Mouse (Mus musculus) embryonic facial prominence, embryonic 11.5 days (tissue): ENCODE results near the gene Slc17a7. TPM values are rescaled to one million over a fixed set of nuclear protein-coding genes. Genes with fewer than 3 reads are reported as not detected.
"Not testable (repeated sequence)": the region's sequence is repeated elsewhere in the genome, so short reads cannot be mapped to it uniquely, and the experiment has no call there.

ENCODE experiments used
- ATAC-seq: fragments of 200-750 bp; cut with Nextera tagmentation; replicated peaks from 2 replicates; pipeline ENCODE4 v1.8.0; 2017; ENCODE audit warnings: low read depth; ENCODE audit not compliant: insufficient number of reproducible peaks, low FRiP score, low TSS enrichment
- DNase-seq: peaks from one replicate; pipeline ENCODE4 v3.0.0-alpha.2; 2015; ENCODE audit warnings: low spot score
- H3K27ac ChIP-seq: fragments of 300-500 bp; sonication (generic); replicated peaks from 2 replicates; pipeline ENCODE4 v1.5.1; 2014; ENCODE audit warnings: mild to moderate bottlenecking, low read depth, low read length, control low read depth
- H3K27me3 ChIP-seq: fragments of 300-500 bp; sonication (generic); 2 replicates; pipeline ENCODE4 v1.6.1; 2014; ENCODE audit warnings: mild to moderate bottlenecking, low read length, moderate library complexity, mixed read lengths; ENCODE audit not compliant: control insufficient read depth, insufficient read depth
- H3K36me3 ChIP-seq: fragments of 300-500 bp; sonication (generic); replicated peaks from 2 replicates; pipeline ENCODE4 v1.6.1; 2014; ENCODE audit warnings: low read depth, mild to moderate bottlenecking, low read length, moderate library complexity, mixed read lengths; ENCODE audit not compliant: control insufficient read depth, insufficient read depth
- H3K4me1 ChIP-seq: fragments of 300-500 bp; sonication (generic); 2 replicates; pipeline ENCODE4 v1.6.1; 2014; ENCODE audit warnings: low read length, mixed read lengths; ENCODE audit not compliant: control insufficient read depth, insufficient read depth
- H3K4me2 ChIP-seq: fragments of 300-500 bp; sonication (generic); 2 replicates; pipeline ENCODE4 v1.6.1; 2014; ENCODE audit warnings: low read depth, mild to moderate bottlenecking, control low read depth, low read length, moderate library complexity
- H3K4me3 ChIP-seq: fragments of 300-500 bp; sonication (generic); 2 replicates; pipeline ENCODE4 v1.5.1; 2014; ENCODE audit warnings: low read depth, low read length, control low read depth
- H3K9ac ChIP-seq: fragments of 300-500 bp; sonication (generic); replicated peaks from 2 replicates; pipeline ENCODE4 v1.6.1; 2014; ENCODE audit warnings: mild to moderate bottlenecking, control low read depth, low read length
- H3K9me3 ChIP-seq: fragments of 300-500 bp; sonication (generic); replicated peaks from 2 replicates; pipeline ENCODE4 v1.6.1; 2016; ENCODE audit warnings: mild to moderate bottlenecking, low read length, inconsistent platforms, mixed read lengths; ENCODE audit not compliant: control insufficient read depth
- WGBS: fragments of 180-500 bp; shearing (Covaris S2); extraction: QIAGEN DNeasy Blood & Tissue Kit; methylation state at CpG from one replicate; pipeline ENCODE4 v1.1.7; 2014; 5-methylcytosine and 5-hydroxymethylcytosine counted together
- polyA plus RNA-seq: library from polyadenylated mRNA; unstranded; fragments of >200 nt; fragmentation: Nextera tagmentation; extraction: Ambion mirVana; gene quantifications from 2 replicates; pipeline ENCODE4 v1.2.1, GENCODE M21; 2014

Slc17a7 gene
- polyA plus RNA-seq, 1 experiment from 2014 or later = 1.1 TPM

DNA sequence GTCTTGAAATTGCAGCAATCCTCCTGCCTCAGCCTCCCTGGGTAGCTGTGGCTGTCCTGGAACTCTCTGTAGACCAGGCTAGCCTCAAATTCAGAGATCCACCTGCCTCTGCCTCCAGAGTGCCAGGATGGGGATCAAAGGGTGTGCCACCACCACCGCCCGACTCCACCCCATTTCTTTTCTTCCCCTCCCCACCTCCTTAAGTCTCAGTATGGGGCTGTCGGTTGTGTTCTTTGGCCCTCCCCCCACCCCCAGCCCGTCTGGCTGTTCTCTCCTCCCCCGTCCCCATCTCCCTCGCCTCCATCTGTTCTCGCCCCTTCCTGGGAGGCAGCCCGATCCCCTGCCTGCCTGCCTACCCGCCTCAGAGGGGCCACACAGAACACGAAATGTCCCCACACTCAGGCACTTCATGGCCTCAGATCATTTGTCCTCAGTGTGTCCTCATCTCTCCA lies 3.2 kb downstream of the Slc17a7 start:
- Histone ChIP-seq H3K4me2 (no peak overlapping the region), H3K9ac (no peak overlapping the region), H3K27me3 (peaks cover 72% of the 10 kb centered on the region), H3K36me3 (no peaks in the 10 kb centered on the region), H3K9me3 (peaks cover 15% of the 10 kb centered on the region), H3K4me3 (no peak overlapping the region), H3K27ac (no peak overlapping the region), H3K4me1 (peaks cover 4% of the 10 kb centered on the region; the same call in 1 of the 2 replicates)
- DNase-seq (no peak), ATAC-seq (no peak)
- 39% methylated on average over 9 of the region's 10 CpGs for WGBS

GRCm38 (mm10) chr7:45167761-45168445 lies 4.2 kb downstream of the Slc17a7 start:
- no peak for DNase-seq
- no peak overlapping the region for H3K4me3 ChIP-seq
- no peak overlapping the region for H3K4me2 ChIP-seq
- H3K9ac ChIP-seq = no peak overlapping the region
- no peaks in the 10 kb centered on the region; the same call in 1 of the 2 replicates for H3K4me1 ChIP-seq
- WGBS = 2% methylated on average over 19 of the region's 19 CpGs
- H3K27me3 ChIP-seq = peaks cover 71% of the 10 kb centered on the region
- H3K9me3 ChIP-seq = peaks cover 15% of the 10 kb centered on the region
- H3K27ac ChIP-seq = no peak overlapping the region
- no peaks in the 10 kb centered on the region for H3K36me3 ChIP-seq
- ATAC-seq = no peak

DNA sequence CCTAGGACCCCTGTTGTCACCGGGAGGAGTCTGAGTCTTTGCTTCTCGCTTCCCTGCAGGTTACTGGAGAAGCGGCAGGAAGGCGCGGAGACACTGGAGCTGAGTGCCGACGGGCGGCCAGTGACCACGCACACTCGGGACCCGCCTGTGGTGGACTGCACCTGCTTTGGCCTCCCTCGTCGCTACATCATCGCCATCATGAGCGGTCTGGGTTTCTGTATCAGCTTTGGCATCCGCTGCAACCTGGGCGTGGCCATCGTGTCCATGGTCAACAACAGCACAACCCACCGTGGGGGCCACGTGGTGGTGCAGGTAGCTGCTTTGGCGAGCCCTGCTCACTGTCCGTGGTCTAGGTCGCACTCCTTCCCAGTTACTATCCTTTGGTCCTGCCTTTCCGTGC lies 4.9 kb downstream of the Slc17a7 start:
- H3K9ac ChIP-seq = no peak overlapping the region
- H3K36me3 ChIP-seq = no peaks in the 10 kb centered on the region
- H3K4me3 ChIP-seq = no peak overlapping the region
- no peaks in the 10 kb centered on the region; the same call in 1 of the 2 replicates for H3K4me1 ChIP-seq
- WGBS = 4% methylated on average over 24 of the region's 24 CpGs
- H3K27ac ChIP-seq = no peak overlapping the region
- peaks cover 15% of the 10 kb centered on the region for H3K9me3 ChIP-seq
- DNase-seq = no peak
- no peak for ATAC-seq
- peaks cover 65% of the 10 kb centered on the region for H3K27me3 ChIP-seq
- H3K4me2 ChIP-seq = no peak overlapping the region

- Histone ChIP-seq H3K27me3 (peaks cover 61% of the 10 kb centered on the region), H3K9ac (no peak overlapping the region), H3K9me3 (peaks cover 15% of the 10 kb centered on the region), H3K27ac (no peak overlapping the region), H3K36me3 (no peaks in the 10 kb centered on the region), H3K4me1 (no peaks in the 10 kb centered on the region), H3K4me2 (no peak overlapping the region), H3K4me3 (no peak overlapping the region)
- 91% methylated on average over 3 of the region's 3 CpGs for WGBS
- DNase-seq = no peak
- ATAC-seq = no peak
Measured at GRCm38 (mm10) chr7:45169495-45169894, 5.7 kb downstream of the Slc17a7 start.

- DNase-seq = no peak
- Histone ChIP-seq H3K4me3 (no peak overlapping the region), H3K36me3 (no peaks in the 10 kb centered on the region), H3K27me3 (peaks cover 63% of the 10 kb centered on the region), H3K9ac (no peak overlapping the region), H3K4me1 (no peaks in the 10 kb centered on the region; the same call in 1 of the 2 replicates), H3K9me3 (peaks cover 15% of the 10 kb centered on the region), H3K27ac (no peak overlapping the region), H3K4me2 (no peak overlapping the region)
- 60% methylated on average over 7 of the region's 7 CpGs for WGBS
- ATAC-seq = no peak
Measured at GRCm38 (mm10) chr7:45172974-45173373, 9.2 kb downstream of the Slc17a7 start.

GRCm38 (mm10) chr7:45173772-45174171 lies 10.0 kb downstream of the Slc17a7 start:
- not testable (repeated sequence) for H3K36me3 ChIP-seq, DNase-seq, H3K4me1 ChIP-seq, H3K27ac ChIP-seq, ATAC-seq, H3K4me2 ChIP-seq, H3K4me3 ChIP-seq, H3K9ac ChIP-seq
- peaks cover 15% of the 10 kb centered on the region for H3K9me3 ChIP-seq
- H3K27me3 ChIP-seq = peaks cover 63% of the 10 kb centered on the region
- 53% methylated on average over 1 of the region's 1 CpGs for WGBS

DNA sequence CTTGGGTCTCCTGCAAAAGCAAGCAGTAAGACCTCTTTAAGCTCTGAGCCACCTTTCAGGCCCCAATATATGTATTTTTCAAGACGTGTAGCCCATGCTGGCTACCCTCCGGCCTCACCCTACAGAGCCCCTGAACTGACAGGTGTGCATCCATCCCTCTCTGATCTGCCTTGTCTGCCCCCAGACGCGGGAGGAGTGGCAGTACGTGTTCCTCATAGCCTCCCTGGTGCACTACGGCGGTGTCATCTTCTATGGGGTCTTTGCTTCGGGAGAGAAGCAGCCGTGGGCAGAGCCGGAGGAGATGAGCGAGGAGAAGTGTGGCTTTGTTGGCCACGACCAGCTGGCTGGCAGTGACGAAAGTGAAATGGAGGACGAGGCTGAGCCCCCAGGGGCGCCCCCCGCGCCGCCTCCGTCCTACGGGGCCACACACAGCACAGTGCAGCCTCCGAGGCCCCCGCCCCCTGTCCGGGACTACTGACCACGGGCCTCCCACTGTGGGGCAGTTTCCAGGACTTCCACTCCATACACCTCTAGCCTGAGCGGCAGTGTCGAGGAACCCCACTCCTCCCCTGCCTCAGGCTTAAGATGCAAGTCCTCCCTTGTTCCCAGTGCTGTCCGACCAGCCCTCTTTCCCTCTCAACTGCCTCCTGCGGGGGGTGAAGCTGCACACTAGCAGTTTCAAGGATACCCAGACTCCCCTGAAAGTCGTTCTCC lies 11.0 kb downstream of the Slc17a7 start:
- Histone ChIP-seq H3K4me2 (peak overlapping the region; percentile 23; the same call in 1 of the 2 replicates), H3K4me3 (no peak overlapping the region), H3K27ac (no peak overlapping the region), H3K4me1 (no peaks in the 10 kb centered on the region; the same call in 1 of the 2 replicates), H3K36me3 (no peaks in the 10 kb centered on the region), H3K9ac (0 out of 2 replicates have a peak overlapping the region, but pooled peaks have one; percentile 9), H3K9me3 (peaks cover 6% of the 10 kb centered on the region), H3K27me3 (peaks cover 64% of the 10 kb centered on the region)
- 4% methylated on average over 29 of the region's 29 CpGs for WGBS
- DNase-seq (no peak), ATAC-seq (no peak; the same call in 1 of the 2 replicates)

- 5% methylated on average over 13 of the region's 13 CpGs for WGBS
Measured at GRCm38 (mm10) chr7:45175398-45175797, 11.6 kb downstream of the Slc17a7 start.

More at GRCm38 (mm10) chr7:45175398-45175797, 11.6 kb downstream of the Slc17a7 start:
- DNase-seq (no peak), ATAC-seq (no peak)
- H3K4me3 ChIP-seq = no peak overlapping the region
- no peaks in the 10 kb centered on the region; the same call in 1 of the 2 replicates for H3K9me3 ChIP-seq
- H3K4me2 ChIP-seq = no peak overlapping the region
- peaks cover 68% of the 10 kb centered on the region for H3K27me3 ChIP-seq
- no peaks in the 10 kb centered on the region; the same call in 1 of the 2 replicates for H3K4me1 ChIP-seq
- no peak overlapping the region for H3K27ac ChIP-seq
- no peak overlapping the region for H3K9ac ChIP-seq
- H3K36me3 ChIP-seq = no peaks in the 10 kb centered on the region
